Mouse (Mus musculus): ENCODE results near the gene 1700012P22Rik. TPM values are rescaled to one million over a fixed set of nuclear protein-coding genes. Genes with fewer than 3 reads are reported as not detected.

Gene 1700012P22Rik
- polyA plus RNA-seq (2012; ENCODE audit: insufficient read depth, insufficient read length, missing spikeins): not detected in 2 replicates

- Histone ChIP-seq H3K4me3 (ENCODE audit: insufficient read depth, low read depth, low read length) (no peak within 1 kb of the TSS), H3K4me1 (ENCODE audit: control insufficient read depth, insufficient read depth, insufficient read length, low read length) (no peaks in the 10 kb centered on the region), H3K27ac (replicated peaks; ENCODE audit: low read depth, low read length) (no peak within 1 kb of the TSS)
Observed at GRCm38 (mm10) chr4:144438672-144439071, at the start of gene 1700012P22Rik. Gene 1700012P22Rik, minus strand, starts transcription at chr4:144438772.

DNA sequence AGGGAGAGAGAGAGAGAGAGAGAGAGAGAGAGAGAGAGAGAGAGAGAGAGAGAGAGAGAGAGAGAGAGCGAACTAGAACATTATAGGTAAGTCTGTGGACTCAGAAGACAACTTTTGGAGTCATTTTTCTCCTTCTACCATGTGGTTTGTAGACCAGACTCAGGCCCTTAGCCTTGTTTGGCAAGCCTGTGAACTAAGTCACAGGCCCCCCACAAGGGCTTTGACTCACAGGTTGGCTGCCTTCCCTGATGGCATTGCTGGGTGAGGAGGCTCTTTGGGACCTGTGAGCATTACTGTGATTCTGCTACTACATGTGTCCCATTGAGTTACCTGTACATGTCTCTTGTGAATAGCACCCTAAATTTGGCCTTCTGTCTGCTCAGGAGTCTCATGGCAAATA, 29.5 kb upstream of the 1700012P22Rik start:
- H3K27ac ChIP-seq (replicated peaks; ENCODE audit: low read depth, low read length): no peak overlapping the region
- no peak overlapping the region for H3K4me3 ChIP-seq (ENCODE audit: insufficient read depth, low read depth, low read length)
- H3K4me1 ChIP-seq (ENCODE audit: control insufficient read depth, insufficient read depth, insufficient read length, low read length): no peaks in the 10 kb centered on the region

GRCm38 (mm10) chr4:144465206-144465605, 26.6 kb upstream of the 1700012P22Rik start:
- no peak overlapping the region for H3K27ac ChIP-seq (replicated peaks; ENCODE audit: low read depth, low read length)
- no peaks in the 10 kb centered on the region for H3K4me1 ChIP-seq (ENCODE audit: control insufficient read depth, insufficient read depth, insufficient read length, low read length)
- H3K4me3 ChIP-seq (ENCODE audit: insufficient read depth, low read depth, low read length): no peak overlapping the region

GRCm38 (mm10) chr4:144463656-144464055, 25.1 kb upstream of the 1700012P22Rik start, which contains the start of gene Aadacl3:
Gene Aadacl3, minus strand, starts transcription at chr4:144463756.
- Histone ChIP-seq H3K27ac (replicated peaks; ENCODE audit: low read depth, low read length) (no peak within 1 kb of the TSS), H3K4me1 (ENCODE audit: control insufficient read depth, insufficient read depth, insufficient read length, low read length) (no peaks in the 10 kb centered on the region), H3K4me3 (ENCODE audit: insufficient read depth, low read depth, low read length) (no peak within 1 kb of the TSS)

DNA sequence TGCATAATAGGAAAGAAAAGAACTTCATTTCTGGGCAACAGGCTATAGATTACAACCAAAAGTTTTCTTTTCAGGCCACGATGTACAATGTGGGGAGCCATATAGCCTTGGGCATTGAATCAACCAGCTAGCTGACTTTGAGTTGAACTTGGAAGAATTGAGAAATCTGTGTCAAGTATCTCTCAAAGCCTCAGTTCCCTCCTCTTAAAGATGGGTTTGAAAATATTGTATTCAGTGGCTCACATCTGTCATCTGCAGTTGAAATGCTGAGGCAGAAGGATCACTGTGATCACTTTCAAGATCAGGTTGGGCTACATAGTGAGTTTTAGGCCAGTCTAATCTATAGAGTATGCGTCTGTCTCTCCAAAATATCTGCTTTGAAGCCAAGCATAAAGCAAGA, 14.6 kb upstream of the 1700012P22Rik start, which contains the start of gene Gm9944:
Gene Gm9944 (minus strand): TSS at position 101 of the 400 bp plus-strand sequence.
- no peak within 1 kb of the TSS for H3K4me3 ChIP-seq (ENCODE audit: insufficient read depth, low read depth, low read length)
- no peaks in the 10 kb centered on the region for H3K4me1 ChIP-seq (ENCODE audit: control insufficient read depth, insufficient read depth, insufficient read length, low read length)

DNA sequence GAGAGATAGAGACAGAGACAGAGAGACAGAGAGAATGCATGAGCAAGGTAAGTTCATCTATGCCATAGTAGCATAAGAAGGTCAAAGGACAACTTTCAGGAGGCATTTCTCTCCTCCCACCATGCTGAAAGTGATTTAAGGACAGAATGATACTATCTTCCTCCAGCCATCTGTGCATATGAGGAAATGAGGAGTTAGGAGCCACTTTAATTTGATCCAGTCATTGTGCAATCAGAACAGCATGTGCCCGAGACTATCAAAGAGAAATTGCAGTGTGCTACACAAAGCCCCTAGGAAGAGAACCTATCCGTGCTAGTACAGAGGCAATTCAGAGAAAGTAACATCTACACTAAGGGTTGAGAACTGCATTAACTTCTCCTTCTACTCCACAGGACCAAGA, 10.0 kb upstream of the 1700012P22Rik start:
- Histone ChIP-seq H3K4me3 (ENCODE audit: insufficient read depth, low read depth, low read length) (no peak overlapping the region), H3K4me1 (ENCODE audit: control insufficient read depth, insufficient read depth, insufficient read length, low read length) (no peaks in the 10 kb centered on the region), H3K27ac (replicated peaks; ENCODE audit: low read depth, low read length) (no peak overlapping the region)

More for the DNA sequence above, 14.6 kb upstream of the 1700012P22Rik start, which contains the start of gene Gm9944:
- no peak within 1 kb of the TSS for H3K27ac ChIP-seq (replicated peaks; ENCODE audit: low read depth, low read length)

DNA sequence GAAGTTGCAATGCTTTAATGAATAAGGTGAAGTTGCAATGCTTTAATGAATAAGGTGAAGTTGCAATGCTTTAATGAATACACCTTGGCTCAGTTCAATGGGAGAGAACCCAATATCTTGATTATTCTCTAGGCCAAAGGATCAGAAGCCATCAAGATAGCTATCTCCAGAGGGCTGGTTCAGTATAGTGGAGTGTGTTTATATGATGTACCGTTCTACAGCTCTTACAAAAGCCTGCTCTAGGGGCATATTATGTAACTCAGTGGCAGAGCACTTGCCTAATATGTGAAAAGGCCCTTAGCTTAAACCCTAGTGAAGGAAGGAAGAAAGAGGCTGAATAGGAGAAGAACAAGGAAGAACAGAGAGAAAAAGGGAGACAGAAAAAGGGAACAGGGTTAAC, 3.0 kb upstream of the 1700012P22Rik start:
- Histone ChIP-seq H3K4me3 (ENCODE audit: insufficient read depth, low read depth, low read length) (no peak overlapping the region), H3K4me1 (ENCODE audit: control insufficient read depth, insufficient read depth, insufficient read length, low read length) (no peaks in the 10 kb centered on the region)

GRCm38 (mm10) chr4:144441095-144441494, 2.5 kb upstream of the 1700012P22Rik start:
- Histone ChIP-seq H3K4me3 (ENCODE audit: insufficient read depth, low read depth, low read length) (no peak overlapping the region), H3K27ac (replicated peaks; ENCODE audit: low read depth, low read length) (no peak overlapping the region), H3K4me1 (ENCODE audit: control insufficient read depth, insufficient read depth, insufficient read length, low read length) (no peaks in the 10 kb centered on the region)

More for the DNA sequence above, 3.0 kb upstream of the 1700012P22Rik start:
- H3K27ac ChIP-seq (replicated peaks; ENCODE audit: low read depth, low read length): no peak overlapping the region

GRCm38 (mm10) chr4:144433216-144433615, 5.4 kb downstream of the 1700012P22Rik start:
- H3K4me3 ChIP-seq (ENCODE audit: insufficient read depth, low read depth, low read length): no peak overlapping the region
- no peak overlapping the region for H3K27ac ChIP-seq (replicated peaks; ENCODE audit: low read depth, low read length)
- no peaks in the 10 kb centered on the region for H3K4me1 ChIP-seq (ENCODE audit: control insufficient read depth, insufficient read depth, insufficient read length, low read length)

DNA sequence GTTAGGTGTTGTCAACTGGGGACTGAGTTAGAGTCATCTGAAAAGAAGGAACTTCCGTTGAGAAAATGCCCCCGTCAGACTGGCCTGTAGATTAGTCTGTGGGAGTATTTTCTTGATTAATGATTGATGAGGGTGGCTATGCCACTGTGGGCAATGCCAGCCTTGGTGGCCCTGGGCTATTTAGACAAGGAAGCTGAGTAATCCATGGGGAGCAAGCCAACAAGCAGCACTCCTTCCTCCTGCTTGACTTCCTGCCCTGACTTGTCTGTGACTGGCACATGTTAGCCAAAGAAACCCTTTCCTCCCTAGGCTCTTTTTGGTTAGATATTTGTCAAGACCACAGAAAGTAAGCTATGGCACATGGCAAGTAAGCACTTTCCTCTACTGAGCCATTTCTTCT, 7.8 kb downstream of the 1700012P22Rik start:
- H3K27ac ChIP-seq (replicated peaks; ENCODE audit: low read depth, low read length): no peak overlapping the region
- no peaks in the 10 kb centered on the region for H3K4me1 ChIP-seq (ENCODE audit: control insufficient read depth, insufficient read depth, insufficient read length, low read length)
- H3K4me3 ChIP-seq (ENCODE audit: insufficient read depth, low read depth, low read length): no peak overlapping the region

- Histone ChIP-seq H3K27ac (replicated peaks; ENCODE audit: low read depth, low read length) (no peak overlapping the region), H3K4me1 (ENCODE audit: control insufficient read depth, insufficient read depth, insufficient read length, low read length) (no peaks in the 10 kb centered on the region)
Observed at GRCm38 (mm10) chr4:144428868-144429267, 9.7 kb downstream of the 1700012P22Rik start.

DNA sequence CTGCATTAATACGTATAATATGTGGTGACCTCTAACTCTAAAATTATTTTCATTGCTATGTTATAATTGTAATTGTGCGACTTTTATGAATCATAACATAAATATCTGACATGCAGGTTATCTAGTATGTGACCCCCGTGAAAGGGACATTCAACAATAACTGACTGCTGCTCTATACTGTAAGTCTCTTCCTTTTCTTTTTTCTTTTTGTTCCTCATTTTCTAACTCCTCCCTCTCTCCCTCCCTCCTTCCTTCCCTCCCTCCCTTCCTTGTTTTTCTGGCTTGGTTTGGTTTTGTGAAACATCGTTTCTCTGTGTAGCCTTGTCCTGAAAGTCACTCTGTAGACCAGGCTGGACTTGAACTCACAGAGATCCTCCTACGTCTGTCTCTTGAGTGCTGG, 14.0 kb downstream of the 1700012P22Rik start:
- Histone ChIP-seq H3K4me1 (ENCODE audit: control insufficient read depth, insufficient read depth, insufficient read length, low read length) (no peaks in the 10 kb centered on the region), H3K27ac (replicated peaks; ENCODE audit: low read depth, low read length) (no peak overlapping the region)

More at GRCm38 (mm10) chr4:144428868-144429267, 9.7 kb downstream of the 1700012P22Rik start:
- no peak overlapping the region for H3K4me3 ChIP-seq (ENCODE audit: insufficient read depth, low read depth, low read length)

GRCm38 (mm10) chr4:144420644-144421043, 17.9 kb downstream of the 1700012P22Rik start:
- no peak overlapping the region for H3K27ac ChIP-seq (replicated peaks; ENCODE audit: low read depth, low read length)
- no peaks in the 10 kb centered on the region for H3K4me1 ChIP-seq (ENCODE audit: control insufficient read depth, insufficient read depth, insufficient read length, low read length)
- H3K4me3 ChIP-seq (ENCODE audit: insufficient read depth, low read depth, low read length): no peak overlapping the region

More for the DNA sequence above, 14.0 kb downstream of the 1700012P22Rik start:
- no peak overlapping the region for H3K4me3 ChIP-seq (ENCODE audit: insufficient read depth, low read depth, low read length)

DNA sequence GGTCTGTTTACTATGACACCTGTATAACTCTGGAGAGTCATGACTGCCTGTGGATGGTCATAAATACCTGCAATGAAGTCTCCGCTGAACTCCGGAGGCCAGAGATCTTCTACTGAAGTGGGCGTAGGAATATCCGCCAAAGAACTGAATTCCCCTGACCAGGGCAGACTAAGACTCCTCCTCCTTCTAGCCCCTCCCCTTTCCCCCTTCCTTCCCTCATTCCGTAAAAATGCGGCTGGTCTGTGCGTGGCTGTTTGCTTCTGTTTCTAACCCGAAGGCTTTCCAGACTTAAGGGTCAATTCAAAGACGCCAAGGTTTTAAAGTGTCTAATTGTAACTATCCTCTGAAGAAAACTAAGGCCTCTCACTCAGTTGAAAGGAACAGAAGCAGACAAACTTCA, 30.3 kb downstream of the 1700012P22Rik start, which contains the start of gene Pramef12:
Gene Pramef12 (minus strand): TSS at position 175 of the 400 bp plus-strand sequence.
- Histone ChIP-seq H3K4me1 (ENCODE audit: control insufficient read depth, insufficient read depth, insufficient read length, low read length) (no peaks in the 10 kb centered on the region), H3K4me3 (ENCODE audit: insufficient read depth, low read depth, low read length) (no peak within 1 kb of the TSS), H3K27ac (replicated peaks; ENCODE audit: low read depth, low read length) (no peak within 1 kb of the TSS)

DNA sequence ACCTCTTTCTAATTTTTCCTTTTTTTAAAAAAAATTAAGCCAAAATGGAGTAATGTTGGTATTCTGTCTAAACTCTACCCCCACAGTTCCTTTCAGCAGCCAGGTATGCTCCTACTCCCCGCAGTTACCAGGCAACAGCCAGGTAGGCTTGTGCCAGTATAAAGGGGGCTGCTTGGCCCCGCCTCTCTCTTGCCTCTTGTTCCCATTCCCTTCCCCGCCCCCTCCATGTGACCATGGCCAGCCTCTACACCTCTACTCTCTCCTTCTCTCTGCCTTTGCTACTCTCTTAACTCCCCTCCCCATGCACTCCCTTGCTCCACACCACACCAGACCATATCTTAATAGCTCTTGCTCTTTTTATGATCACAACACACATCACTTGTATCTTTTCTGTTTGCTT, 32.3 kb downstream of the 1700012P22Rik start:
- Histone ChIP-seq H3K4me1 (ENCODE audit: control insufficient read depth, insufficient read depth, insufficient read length, low read length) (no peaks in the 10 kb centered on the region), H3K27ac (replicated peaks; ENCODE audit: low read depth, low read length) (no peak overlapping the region), H3K4me3 (ENCODE audit: insufficient read depth, low read depth, low read length) (no peak overlapping the region)

DNA sequence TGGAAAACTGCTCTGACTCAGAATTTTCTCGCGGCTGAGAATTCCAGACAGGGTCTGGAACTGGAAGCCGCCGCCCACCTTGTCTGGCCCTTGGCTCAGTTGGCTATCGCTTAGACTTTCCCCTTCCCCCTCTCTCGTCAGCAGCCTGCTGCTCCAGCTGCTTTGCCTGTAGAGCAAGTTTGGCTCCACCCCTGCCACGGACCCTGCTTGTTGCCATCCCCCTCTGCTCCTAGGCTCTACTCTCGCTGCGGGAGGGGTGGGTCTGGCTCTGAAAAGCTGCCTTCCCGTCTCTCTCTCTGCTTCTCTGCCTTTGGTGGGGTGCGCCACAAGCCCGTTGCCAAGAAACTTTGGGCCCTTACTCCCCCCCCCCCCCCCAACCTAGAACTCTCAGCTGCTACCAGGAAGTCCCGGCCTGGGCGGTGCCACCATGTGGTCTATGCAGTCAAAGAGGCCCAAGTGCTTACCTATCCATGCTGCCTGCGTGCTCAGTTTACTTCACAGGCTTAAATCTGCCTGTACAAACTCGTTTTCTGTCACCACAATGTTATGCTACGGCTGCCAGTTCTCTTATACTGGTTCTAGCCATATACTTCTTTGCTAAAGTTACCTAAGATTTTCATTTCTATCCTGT, 34.0 kb downstream of the 1700012P22Rik start:
- H3K27ac ChIP-seq (replicated peaks; ENCODE audit: low read depth, low read length): no peak overlapping the region
- no peaks in the 10 kb centered on the region for H3K4me1 ChIP-seq (ENCODE audit: control insufficient read depth, insufficient read depth, insufficient read length, low read length)
- no peak overlapping the region for H3K4me3 ChIP-seq (ENCODE audit: insufficient read depth, low read depth, low read length)
